ENCODE assay signal across 10 mouse cellular contexts in the genomic region with DNA sequence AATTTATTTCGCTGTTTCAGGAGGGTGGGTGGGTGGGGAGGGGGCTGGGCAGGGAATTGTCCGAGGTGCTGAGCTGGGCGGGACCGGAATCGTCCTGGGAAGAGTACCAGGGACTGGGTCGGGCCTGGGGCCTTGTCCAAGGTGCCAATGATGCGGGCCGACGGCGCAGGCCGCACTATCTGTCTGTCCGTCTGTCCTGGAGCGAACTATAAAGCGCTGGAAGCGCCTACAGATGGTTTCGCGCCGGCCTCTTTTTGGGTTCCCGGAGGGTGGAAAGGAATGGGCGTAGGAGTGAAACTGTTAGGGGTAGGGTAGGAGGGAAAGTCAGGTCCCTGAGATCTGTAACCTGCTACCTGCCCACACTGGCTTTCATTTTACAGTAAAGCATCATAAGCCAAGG. TPM values are rescaled to one million over a fixed set of nuclear protein-coding genes. Genes with fewer than 3 reads are reported as not detected.
DNase-seq lines count a peak whose midpoint lies in the region; ATAC-seq lines count a peak whose summit lies in the region.
"Had no signal": no experiment of that assay in that cellular context is flagged by ENCODE, and none has a peak within 500 bp of the region (broad histone marks: within the 10 kb centered on the region; RNA-seq: fewer than 3 reads in every experiment).

No protein-coding gene starts in this region.

- no peaks in the 10 kb centered on the region for H3K9me3 ChIP-seq in hindbrain, embryonic 10.5 days
- no peaks in the 10 kb centered on the region for H3K9me3 ChIP-seq in neural tube, embryonic 12.5 days

- ATAC-seq in neural tube, embryonic 12.5 days (ENCODE audit: low FRiP score, low read depth), result no peak

- no peaks in the 10 kb centered on the region for H3K36me3 ChIP-seq in hindbrain, embryonic 10.5 days
- H3K36me3 ChIP-seq in neural tube, embryonic 12.5 days, result no peaks in the 10 kb centered on the region

- 2% methylated on average over 20 of the region's 20 CpGs for WGBS in hindbrain, embryonic 10.5 days
- WGBS in neural tube, embryonic 12.5 days, result 2% methylated on average over 20 of the region's 20 CpGs

- H3K4me2 ChIP-seq in neural tube, embryonic 12.5 days (replicated peaks), result peak overlapping the region; percentile 92

- H3K4me3 ChIP-seq in hindbrain, embryonic 10.5 days, result peak overlapping the region; percentile 82
- H3K4me3 ChIP-seq in neural tube, embryonic 12.5 days, result peak overlapping the region; percentile 86

- H3K9ac ChIP-seq in neural tube, embryonic 12.5 days, result peak overlapping the region; percentile 93

- peaks cover 77% of the 10 kb centered on the region for H3K4me1 ChIP-seq in hindbrain, embryonic 10.5 days (replicated peaks)
- peaks cover 54% of the 10 kb centered on the region for H3K4me1 ChIP-seq in neural tube, embryonic 12.5 days

- H3K27ac ChIP-seq in hindbrain, embryonic 10.5 days, result peak overlapping the region; percentile 94; the same call in 1 of the 2 replicates
- H3K27ac ChIP-seq in neural tube, embryonic 12.5 days, result no peak overlapping the region

- H3K27me3 ChIP-seq in hindbrain, embryonic 10.5 days (ENCODE audit: insufficient read depth, poor library complexity, severe bottlenecking), result peaks cover 84% of the 10 kb centered on the region
- peaks cover 33% of the 10 kb centered on the region for H3K27me3 ChIP-seq in neural tube, embryonic 12.5 days (replicated peaks)

- DNase-seq in layer of hippocampus, adult 18-20 months (ENCODE audit: low spot score in 2 of 2), result peak; percentile 20 to 33
- DNase-seq in layer of hippocampus, adult 11-12 months (ENCODE audit: low spot score), result no peak
- peak; percentile 27 to 30 for DNase-seq in cerebellum, postnatal 10 days
- peak; percentile 17 for DNase-seq in hindbrain, embryonic 10.5 days (ENCODE audit: low spot score)
- no peak for DNase-seq in ovary, postnatal 10 days (ENCODE audit: low spot score)
- DNase-seq in urinary bladder, postnatal 25 days (ENCODE audit: low spot score), result no peak
- no peak for DNase-seq in ovary, postnatal 36 days (ENCODE audit: low spot score)

RNA-seq across cellular contexts. Expression of a gene that starts 2.5 kb away (rescaled TPM):
- total RNA-seq in layer of hippocampus, adult 18-20 months (2021), result 100 to 1,000 TPM; 203 to 204 TPM
- 0.96 and 2.6 TPM in 2 replicates for polyA plus RNA-seq in hindbrain, embryonic 10.5 days (2016; fragmentation: Nextera tagmentation; extraction: Ambion mirVana)
- 5.7 and 7.6 TPM in 2 replicates for polyA plus RNA-seq in neural tube, embryonic 12.5 days (2016; fragmentation: Nextera tagmentation; extraction: Ambion mirVana)
- total RNA-seq: liver, adult 2 months had no signal
- polyA plus RNA-seq: liver, adult 2 months had no signal

RNA-seq across cellular contexts. Expression of a gene that starts 28.0 kb away (rescaled TPM):
- not detected for total RNA-seq in layer of hippocampus, adult 18-20 months (2021)
- polyA plus RNA-seq in hindbrain, embryonic 10.5 days (2016; fragmentation: Nextera tagmentation; extraction: Ambion mirVana), result 0.25 and 0.89 TPM in 2 replicates
- 0.32 TPM in 1 of 2 replicates, not detected in the other for polyA plus RNA-seq in neural tube, embryonic 12.5 days (2016; fragmentation: Nextera tagmentation; extraction: Ambion mirVana)
- total RNA-seq: ES-E14; liver, adult 2 months had no signal
- polyA plus RNA-seq: liver, adult 2 months had no signal

RNA-seq across cellular contexts. Expression of a gene that starts 35.7 kb away (rescaled TPM):
- under 1 TPM in 1 of 2 experiments, not detected in 1; 0.48 TPM for total RNA-seq in layer of hippocampus, adult 18-20 months (2021)
- not detected in 2 replicates for polyA plus RNA-seq in hindbrain, embryonic 10.5 days (2016; fragmentation: Nextera tagmentation; extraction: Ambion mirVana)
- polyA plus RNA-seq in neural tube, embryonic 12.5 days (2016; fragmentation: Nextera tagmentation; extraction: Ambion mirVana), result not detected in 2 replicates
- total RNA-seq: ES-E14; liver, adult 2 months had no signal
- polyA plus RNA-seq: liver, adult 2 months had no signal

Comparison
In these comparisons a context has a peak if more than half of its experiments do, and no peak if none do; other contexts are left out.
1. DNase-seq: peak in layer of hippocampus, adult 18-20 months (2 of 2), cerebellum, postnatal 10 days (2 of 2) and hindbrain, embryonic 10.5 days (single experiment); none in layer of hippocampus, adult 11-12 months (single experiment), ovary, postnatal 10 days (single experiment), urinary bladder, postnatal 25 days (single experiment) and ovary, postnatal 36 days (single experiment).